Mouse (Mus musculus) layer of hippocampus, adult 6 months (tissue): Measurements from ENCODE around the gene Sacs. TPM values are rescaled to one million over a fixed set of nuclear protein-coding genes. Genes with fewer than 3 reads are reported as not detected.

Source experiments
- long read RNA-seq, 2 experiments: library from polyadenylated mRNA; unstranded; transcript quantifications; one replicate each; pipeline ENCODE4 v2.0.0; 2019 to 2020
- polyA plus RNA-seq: library from polyadenylated mRNA; unstranded; fragments of <200 nt; fragmentation: Nextera tagmentation; gene quantifications from 2 replicates; pipeline ENCODE4 v1.2.3, GENCODE M21; 2021

Gene Sacs
- 6.5 and 6.9 TPM in 2 replicates for polyA plus RNA-seq
- long read RNA-seq, experiment 1, partial matches to known transcripts = 13 of 31 reads
- long read RNA-seq, experiment 1, other reads (novel, unspliced or antisense) = 18 of 31 reads
- long read RNA-seq, experiment 2, full-length matches to known transcripts = 1 of 21 reads
- long read RNA-seq, experiment 2, partial matches to known transcripts = 2 of 21 reads
- long read RNA-seq, experiment 2, other reads (novel, unspliced or antisense) = 18 of 21 reads

DNA sequence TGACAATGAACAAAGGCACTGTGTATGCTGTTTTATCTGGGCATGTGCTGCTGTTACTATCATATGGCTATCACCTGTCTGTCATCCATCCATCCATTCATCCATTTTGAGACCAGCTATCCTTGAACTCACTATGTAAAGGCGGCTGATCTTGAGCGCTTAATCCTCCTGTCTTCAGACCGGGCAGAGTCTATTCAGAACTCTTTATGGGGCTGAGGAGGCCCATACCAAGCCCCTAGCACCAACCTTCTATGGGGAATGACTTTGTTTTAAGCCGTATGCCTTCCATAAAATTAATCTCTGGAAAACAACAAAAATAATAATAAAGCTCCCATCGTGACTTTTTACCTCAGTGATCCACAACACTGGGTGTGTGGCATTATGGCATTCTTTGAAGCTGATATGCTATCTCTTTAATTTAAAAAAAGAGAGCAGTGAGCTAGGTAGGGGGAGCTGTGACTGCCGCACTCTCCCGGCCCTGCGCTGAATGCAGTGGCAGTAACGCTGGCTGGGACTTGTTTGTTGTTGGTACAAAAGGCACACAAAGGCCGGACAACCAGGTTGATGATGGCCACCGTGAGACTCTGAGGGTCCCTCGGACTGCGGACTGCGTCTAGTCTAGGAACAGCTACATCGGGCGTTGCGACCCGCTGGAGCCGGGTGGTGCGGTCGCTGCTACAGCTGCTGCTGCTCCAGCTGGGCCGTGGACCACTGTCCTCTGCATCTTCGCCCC is at the start of gene Sacs:
Gene Sacs (plus strand): TSS at position 464 of the 733 bp plus-strand sequence.

GRCm38 (mm10) chr14:61258352-61258751 is 120.1 kb downstream of the Sacs start, which contains the start of gene Sgcg:
Gene Sgcg, minus strand, starts transcription at chr14:61258490.

Other genes with a start within 250 kb of the Sacs start
- gene Tnfrsf19, start 92.0 kb upstream of the Sacs start, polyA plus RNA-seq = 24.3 and 28.9 TPM in 2 replicates
- gene Sgcg, start 120.0 kb downstream of the Sacs start, polyA plus RNA-seq = 0.15 and 0.21 TPM in 2 replicates
- 1.1 and 1.6 TPM in 2 replicates for gene Arl11, start 171.3 kb downstream of the Sacs start, polyA plus RNA-seq
- 11.5 and 12.4 TPM in 2 replicates for gene Ebpl, start 222.0 kb downstream of the Sacs start, polyA plus RNA-seq